Mouse (Mus musculus): ENCODE results near the gene Reps2.

- no peak for TF ChIP-seq CTCF (IDR thresholded peaks at IDR 0.05; ENCODE audit: low read depth, low read length)
- TF ChIP-seq POLR2A (IDR thresholded peaks at IDR 0.05; ENCODE audit: extremely low read depth, insufficient read depth, low read length), result no peak
These were observed 10.1 kb upstream of the Reps2 start for GRCm38 (mm10) chrX:162653518-162653917.
